Mouse (Mus musculus) MN1 (cell line): ENCODE results near the gene Klhl20.
"Not testable (repeated sequence)": the region's sequence is repeated elsewhere in the genome, so short reads cannot be mapped to it uniquely, and the experiment has no call there.

Experiments used
- DNase-seq: peaks from one replicate; pipeline ENCODE4 v3.0.0-alpha.2; 2016; ENCODE audit warnings: low spot score

Gene Klhl20

GRCm38 (mm10) chr1:161130726-161131664, at the start of gene Klhl20:
Gene Klhl20 (minus strand): TSS chr1:161131511.
- peak; percentile 98 for DNase-seq

GRCm38 (mm10) chr1:161180674-161181073, 49.4 kb upstream of the Klhl20 start:
- DNase-seq: peak; percentile 58

GRCm38 (mm10) chr1:161170651-161171050, 39.3 kb upstream of the Klhl20 start:
- peak; percentile 66 for DNase-seq

- no peak for DNase-seq
Measured at GRCm38 (mm10) chr1:161160266-161160665, 29.0 kb upstream of the Klhl20 start.

GRCm38 (mm10) chr1:161159214-161159613, 27.9 kb upstream of the Klhl20 start, which contains the start of gene Tex50:
Gene Tex50 (minus strand): TSS chr1:161159314.
- DNase-seq: no peak

GRCm38 (mm10) chr1:161156546-161156945, 25.2 kb upstream of the Klhl20 start:
- no peak for DNase-seq

- DNase-seq: peak; percentile 54
Measured at GRCm38 (mm10) chr1:161151098-161151497, 19.8 kb upstream of the Klhl20 start.

GRCm38 (mm10) chr1:161147888-161148287, 16.6 kb upstream of the Klhl20 start:
- no peak for DNase-seq

- DNase-seq: not testable (repeated sequence)
Measured at GRCm38 (mm10) chr1:161145611-161146010, 14.3 kb upstream of the Klhl20 start.

GRCm38 (mm10) chr1:161143216-161143615, 11.9 kb upstream of the Klhl20 start:
- DNase-seq: peak; percentile 33

- DNase-seq: peak; percentile 88
Measured at GRCm38 (mm10) chr1:161142531-161143159, 11.3 kb upstream of the Klhl20 start, which contains the start of gene Ankrd45. Gene Ankrd45 (plus strand): TSS chr1:161142691.

GRCm38 (mm10) chr1:161140026-161140762, 8.9 kb upstream of the Klhl20 start:
- DNase-seq: no peak

- DNase-seq: no peak
Measured at GRCm38 (mm10) chr1:161139496-161139895, 8.2 kb upstream of the Klhl20 start.

GRCm38 (mm10) chr1:161126461-161126860, 4.8 kb downstream of the Klhl20 start:
- no peak for DNase-seq

GRCm38 (mm10) chr1:161122661-161123418, 8.5 kb downstream of the Klhl20 start:
- DNase-seq: no peak

GRCm38 (mm10) chr1:161114591-161114990, 16.7 kb downstream of the Klhl20 start:
- no peak for DNase-seq

- DNase-seq: no peak
Measured at GRCm38 (mm10) chr1:161109216-161109615, 22.1 kb downstream of the Klhl20 start.

GRCm38 (mm10) chr1:161103842-161104241, 27.5 kb downstream of the Klhl20 start:
- no peak for DNase-seq

GRCm38 (mm10) chr1:161099721-161100405, 31.4 kb downstream of the Klhl20 start:
- no peak for DNase-seq

GRCm38 (mm10) chr1:161077243-161077642, 54.1 kb downstream of the Klhl20 start:
- DNase-seq: no peak

- no peak for DNase-seq
Measured at GRCm38 (mm10) chr1:161076238-161076637, 55.1 kb downstream of the Klhl20 start.
